Mouse (Mus musculus) heart, postnatal 36 days (tissue): ENCODE data around the gene Neu3. TPM values are rescaled to one million over a fixed set of nuclear protein-coding genes. Genes with fewer than 3 reads are reported as not detected.

Source experiments
- DNase-seq, 2 experiments: peaks; one replicate each; pipeline ENCODE4 v3.0.0; 2021 to 2022
- intact Hi-C: fragments of 180-260 bp; cut with DNase I; formaldehyde crosslinking; loops from one replicate; pipeline ENCODE4 v1.15.1; 2025
- total RNA-seq, 2 experiments: library from RNA; stranded (reverse); gene quantifications; 2 replicates each; pipeline ENCODE4 v1.2.3; 2021

Neu3 gene
- total RNA-seq: 1 to 10 TPM; 3.8 to 4.9 TPM

- intact Hi-C loops: loop anchor here (2.0 to 5.0 kb wide), 2 partner anchors 31 to 49 kb away; partner anchors contain the start of gene Xrra1
- peak; percentile 92 to 94 for DNase-seq
Measured at GRCm38 (mm10) chr7:99828083-99828570, at the start of gene Neu3. TSS of gene Neu3 (minus strand) at chr7:99828417.

- intact Hi-C loops: loop anchor here (1.0 to 5.0 kb wide), 6 partner anchors 49 to 374 kb away; partner anchors contain the start of genes Neu3 and Slco2b1
Measured at GRCm38 (mm10) chr7:99876345-99876744, 48.1 kb upstream of the Neu3 start.

GRCm38 (mm10) chr7:99875891-99876290 is 47.7 kb upstream of the Neu3 start:
- intact Hi-C loops: loop anchor here (1.0 to 5.0 kb wide), 6 partner anchors 49 to 374 kb away; partner anchors contain the start of genes Neu3 and Slco2b1
- DNase-seq: no peak

More at GRCm38 (mm10) chr7:99876345-99876744, 48.1 kb upstream of the Neu3 start:
- DNase-seq: peak; percentile 81 to 84

- intact Hi-C loops: loop anchor here (2.0 kb wide), 1 partner anchor 61 kb away; no protein-coding TSS in a partner anchor
Measured at GRCm38 (mm10) chr7:99873965-99874364, 45.7 kb upstream of the Neu3 start.

GRCm38 (mm10) chr7:99869296-99869695 is 41.1 kb upstream of the Neu3 start:
- intact Hi-C loops: no loop called here
- no peak for DNase-seq

More at GRCm38 (mm10) chr7:99873965-99874364, 45.7 kb upstream of the Neu3 start:
- DNase-seq: no peak

GRCm38 (mm10) chr7:99865219-99865618 is 37.0 kb upstream of the Neu3 start:
- DNase-seq: no peak
- intact Hi-C loops: no loop called here

GRCm38 (mm10) chr7:99864241-99865028 is 36.2 kb upstream of the Neu3 start:
- DNase-seq: no peak
- intact Hi-C loops: loop anchor here (5.0 kb wide), 1 partner anchor 382 kb away; the partner anchor contains the start of gene Rps3

GRCm38 (mm10) chr7:99863362-99863761 is 35.1 kb upstream of the Neu3 start, which contains the start of gene Spcs2:
TSS of gene Spcs2 (minus strand) at chr7:99863462.
- no peak for DNase-seq
- intact Hi-C loops: loop anchor here (5.0 kb wide), 1 partner anchor 381 kb away; the partner anchor contains the start of gene Rps3

GRCm38 (mm10) chr7:99858813-99859585 is 30.8 kb upstream of the Neu3 start, which contains the start of gene Xrra1:
TSS of gene Xrra1 (plus strand) at chr7:99859116.
- DNase-seq: peak; percentile 92 to 93
- intact Hi-C loops: loop anchor here (2.0 kb wide), 1 partner anchor 30 kb away; the partner anchor contains the start of gene Neu3

GRCm38 (mm10) chr7:99858175-99858812 is 30.1 kb upstream of the Neu3 start:
- intact Hi-C loops: loop anchor here (2.0 kb wide), 1 partner anchor 29 kb away; the partner anchor contains the start of gene Neu3
- no peak for DNase-seq

- DNase-seq: no peak
- intact Hi-C loops: no loop called here
Measured at GRCm38 (mm10) chr7:99856266-99856861, 28.1 kb upstream of the Neu3 start.

- DNase-seq: no peak
- intact Hi-C loops: no loop called here
Measured at GRCm38 (mm10) chr7:99854311-99854710, 26.1 kb upstream of the Neu3 start.

- intact Hi-C loops: no loop called here
- DNase-seq: no peak
Measured at GRCm38 (mm10) chr7:99853350-99853749, 25.1 kb upstream of the Neu3 start.

GRCm38 (mm10) chr7:99851618-99852017 is 23.4 kb upstream of the Neu3 start:
- no peak for DNase-seq
- intact Hi-C loops: no loop called here

GRCm38 (mm10) chr7:99851121-99851520 is 22.9 kb upstream of the Neu3 start:
- no peak for DNase-seq
- intact Hi-C loops: no loop called here

- intact Hi-C loops: no loop called here
- no peak for DNase-seq
Measured at GRCm38 (mm10) chr7:99850534-99850933, 22.3 kb upstream of the Neu3 start.

- intact Hi-C loops: no loop called here
- no peak for DNase-seq
Measured at GRCm38 (mm10) chr7:99845533-99846236, 17.5 kb upstream of the Neu3 start.

GRCm38 (mm10) chr7:99838241-99838640 is 10.0 kb upstream of the Neu3 start:
- DNase-seq: no peak
- intact Hi-C loops: no loop called here
